Mouse (Mus musculus) erythroblast, embryonic 14.5 days (primary cell): ENCODE data around the gene Usp32.

Experiments used
- GATA1 ChIP-seq: IDR thresholded peaks from 2 replicates; pipeline ENCODE4 v1.6.1; 2012; ENCODE audit warnings: low read length, inconsistent platforms, mixed read lengths
- TAL1 ChIP-seq: IDR thresholded peaks from 3 replicates; pipeline ENCODE4 v1.6.1; 2012; ENCODE audit warnings: low read length, inconsistent platforms, mixed read lengths

DNA sequence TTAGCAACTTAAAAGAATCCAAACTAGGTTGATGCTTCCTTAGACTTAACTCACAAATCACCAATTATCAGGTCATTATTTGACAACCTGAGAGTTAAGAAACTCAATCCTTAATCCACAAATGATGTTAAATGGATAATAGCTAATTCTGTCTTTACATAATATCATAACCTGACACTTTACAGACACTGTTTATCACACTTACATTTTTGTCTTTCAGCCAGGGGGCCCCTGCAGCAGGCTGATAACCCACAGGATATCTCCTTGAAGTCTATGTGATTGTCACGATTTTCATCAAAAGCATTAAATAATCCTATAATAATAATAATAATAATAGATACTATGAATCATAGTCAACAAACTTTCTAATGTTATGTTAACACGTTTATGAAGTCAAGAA lies 84.4 kb downstream of the Usp32 start:
- TF ChIP-seq GATA1, result no peak
- no peak for TF ChIP-seq TAL1
